Mouse (Mus musculus) ovary, adult 18-20 months (tissue): ENCODE results near the gene F8.
"Not testable (repeated sequence)": the region's sequence is repeated elsewhere in the genome, so short reads cannot be mapped to it uniquely, and the experiment has no call there.

Experiments
- DNase-seq: peaks from one replicate; pipeline ENCODE4 v3.0.0; 2022; ENCODE audit warnings: low spot score, mixed read lengths

The F8 gene

DNA sequence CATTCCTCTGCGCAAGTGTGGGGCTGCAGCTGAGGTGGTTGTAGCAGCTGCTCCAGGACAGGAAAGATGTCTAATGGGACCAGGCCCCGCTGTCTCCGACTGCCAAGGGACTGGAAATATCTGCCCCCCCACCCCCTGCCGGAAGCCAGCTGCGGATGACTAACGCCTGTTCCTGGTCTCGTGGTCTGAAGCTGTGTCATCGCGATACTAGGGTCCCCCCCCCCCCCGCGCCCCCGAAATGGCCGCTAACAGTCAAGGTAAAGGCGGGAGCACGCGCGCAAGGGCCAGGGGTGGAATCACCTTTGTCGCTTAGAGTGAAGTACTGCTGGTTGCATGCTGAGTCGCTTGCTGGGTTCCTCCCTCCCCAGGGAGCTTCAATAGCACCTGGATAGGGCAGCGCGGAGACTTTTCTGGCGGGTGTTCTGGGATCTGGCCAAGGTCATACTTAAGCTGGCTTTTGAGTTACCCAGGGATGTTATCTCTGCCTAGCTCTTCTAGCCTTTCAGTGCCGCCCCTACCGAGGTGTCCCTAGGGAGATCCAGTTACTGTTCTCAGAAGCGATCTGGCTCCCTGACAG, at the start of gene F8, which contains the start of gene Fundc2:
Gene F8, minus strand, starts transcription at position 421 of the 577 bp plus-strand sequence.
Gene Fundc2, plus strand, starts transcription at position 205 of the 577 bp plus-strand sequence.
- peak; percentile 35 for DNase-seq

DNA sequence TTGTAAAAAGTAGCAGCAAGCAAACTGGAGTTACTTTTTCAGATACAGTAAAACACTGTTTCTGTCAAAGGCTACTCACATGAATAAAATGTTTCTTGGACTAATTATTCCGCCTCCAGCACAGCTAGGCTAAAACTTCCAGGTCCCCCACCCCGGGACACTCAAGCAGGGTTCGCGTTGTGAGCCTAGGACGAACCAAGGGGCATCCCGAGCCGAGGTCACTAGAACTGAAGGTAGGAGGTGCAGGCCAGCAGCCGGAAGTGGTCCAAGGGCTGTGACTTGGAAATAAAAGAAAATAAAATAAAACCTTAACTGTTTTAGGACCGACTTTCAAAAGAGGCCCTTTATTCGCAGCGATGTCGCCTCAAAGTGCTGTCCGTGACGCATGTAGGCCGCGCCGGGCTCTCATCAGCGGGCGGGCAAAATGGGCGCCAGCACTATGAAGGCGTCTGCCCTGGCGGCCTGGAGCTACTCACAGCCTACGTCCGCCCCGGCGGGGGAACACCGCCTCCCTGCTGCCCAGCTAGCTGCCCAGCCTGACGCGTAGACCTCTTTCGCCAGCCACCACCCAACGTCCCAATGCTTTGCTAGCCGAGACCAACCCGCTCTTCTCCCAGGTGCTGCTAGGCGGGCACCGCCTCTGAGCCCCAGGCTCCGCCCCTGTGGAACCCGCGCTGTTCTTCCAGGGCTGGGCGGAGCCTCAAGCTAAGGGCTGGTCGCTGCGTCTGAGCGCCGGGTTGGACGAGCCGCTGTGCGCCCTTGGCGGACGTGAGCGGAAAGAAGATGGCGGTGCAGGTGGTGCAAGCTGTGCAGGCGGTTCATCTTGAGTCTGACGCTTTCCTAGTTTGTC, 33.7 kb upstream of the F8 start, which contains the start of the genes Cmc4, Mtcp1 and Brcc3:
Gene Cmc4, minus strand, starts transcription at position 649 of the 850 bp plus-strand sequence.
Gene Mtcp1, minus strand, starts transcription at position 653 of the 850 bp plus-strand sequence.
Gene Brcc3, plus strand, starts transcription at position 693 of the 850 bp plus-strand sequence.
- DNase-seq, result peak; percentile 87

- DNase-seq, result no peak
Measured at GRCm38 (mm10) chrX:75409711-75410110, 27.3 kb upstream of the F8 start.

GRCm38 (mm10) chrX:75403350-75403749, 20.9 kb upstream of the F8 start:
- DNase-seq, result no peak

GRCm38 (mm10) chrX:75402668-75403067, 20.3 kb upstream of the F8 start:
- DNase-seq, result no peak

GRCm38 (mm10) chrX:75399471-75399870, 17.1 kb upstream of the F8 start:
- DNase-seq, result no peak

- no peak for DNase-seq
Measured at GRCm38 (mm10) chrX:75381699-75382098, 716 bp downstream of the F8 start.

DNA sequence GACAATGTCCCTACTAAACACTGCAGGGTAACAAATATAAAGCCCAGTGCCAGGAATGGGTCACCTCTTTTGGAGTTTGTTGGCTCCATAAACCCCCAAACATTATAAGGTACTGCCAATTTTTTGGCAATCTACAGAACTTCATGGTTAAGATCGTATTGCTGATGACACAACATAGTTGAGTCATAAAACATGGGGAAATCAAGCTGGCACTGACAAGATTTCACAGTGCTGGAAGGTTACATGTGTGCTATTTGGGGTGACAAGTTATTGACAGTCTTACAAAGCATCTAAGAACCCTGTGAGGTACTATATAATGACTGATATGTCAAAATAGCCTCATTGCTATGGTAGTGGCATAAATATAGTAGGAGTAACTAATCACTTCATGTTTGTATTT, 1.2 kb downstream of the F8 start:
- no peak for DNase-seq

GRCm38 (mm10) chrX:75376815-75377214, 5.6 kb downstream of the F8 start:
- DNase-seq, result no peak

DNA sequence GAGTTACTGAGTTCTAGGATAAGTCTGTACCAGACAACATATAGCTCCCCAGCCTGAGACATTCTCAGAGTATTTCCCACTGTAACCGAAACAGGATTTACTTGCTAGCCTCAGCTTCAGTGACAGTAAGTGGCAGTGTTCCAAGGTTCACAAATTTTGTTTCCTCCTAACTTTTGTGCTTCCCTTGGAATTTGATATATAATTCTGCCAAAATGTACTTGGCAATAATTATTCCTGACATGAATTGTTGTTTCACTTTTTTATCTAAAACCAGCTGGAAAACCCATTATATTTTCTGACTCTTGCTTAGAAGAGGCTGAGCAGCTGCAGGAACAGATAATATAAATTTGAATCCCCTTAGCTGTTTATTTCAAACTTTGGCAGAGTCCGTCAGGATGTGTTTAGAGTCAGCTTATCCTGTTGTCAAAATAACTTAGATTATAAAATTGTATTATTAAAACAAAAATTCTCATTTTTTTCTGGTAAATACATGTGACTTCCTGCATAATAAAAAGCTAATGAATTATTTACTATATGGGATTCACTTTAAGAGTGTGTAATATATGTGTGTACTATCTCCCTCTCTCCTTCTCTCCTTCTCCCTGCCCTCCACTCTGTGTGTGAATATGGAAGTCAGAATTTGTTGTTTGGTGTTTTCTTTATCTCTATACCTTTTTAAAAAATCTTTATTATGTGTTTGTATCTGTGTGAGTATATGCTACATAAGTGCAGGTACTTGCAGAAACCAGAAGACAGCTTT, 9.6 kb downstream of the F8 start:
- DNase-seq, result no peak

GRCm38 (mm10) chrX:75370197-75370596, 12.2 kb downstream of the F8 start:
- peak; percentile 9 for DNase-seq

- no peak for DNase-seq
Measured at GRCm38 (mm10) chrX:75323556-75323955, 58.9 kb downstream of the F8 start.

DNA sequence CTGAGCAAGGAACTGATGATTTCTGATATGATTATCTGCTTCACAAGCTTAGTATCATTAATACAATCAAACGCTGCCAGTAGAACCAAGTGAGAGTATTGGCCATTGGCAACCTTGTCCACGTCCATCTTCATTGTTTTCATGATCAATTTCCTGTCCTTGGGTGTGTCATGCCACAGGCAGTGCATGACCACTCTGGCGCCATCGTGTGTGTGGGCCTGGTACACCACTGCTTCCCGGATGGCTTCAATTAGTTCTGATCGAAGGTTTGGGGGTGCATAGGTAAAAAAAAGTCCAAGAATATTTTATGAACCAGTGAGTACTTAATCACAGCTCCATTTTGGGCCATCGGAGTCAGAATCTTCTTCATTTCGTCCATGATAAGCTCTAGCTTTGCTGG, 110.7 kb downstream of the F8 start:
- no peak for DNase-seq

- DNase-seq, result not testable (repeated sequence)
Measured at GRCm38 (mm10) chrX:75233603-75234376, 148.6 kb downstream of the F8 start.

- DNase-seq, result no peak
Measured at GRCm38 (mm10) chrX:75231456-75231855, 151.0 kb downstream of the F8 start.

GRCm38 (mm10) chrX:75163670-75164069, 218.7 kb downstream of the F8 start, which contains the start of gene Smim9:
Gene Smim9 (minus strand): TSS chrX:75163770.
- DNase-seq, result no peak

DNA sequence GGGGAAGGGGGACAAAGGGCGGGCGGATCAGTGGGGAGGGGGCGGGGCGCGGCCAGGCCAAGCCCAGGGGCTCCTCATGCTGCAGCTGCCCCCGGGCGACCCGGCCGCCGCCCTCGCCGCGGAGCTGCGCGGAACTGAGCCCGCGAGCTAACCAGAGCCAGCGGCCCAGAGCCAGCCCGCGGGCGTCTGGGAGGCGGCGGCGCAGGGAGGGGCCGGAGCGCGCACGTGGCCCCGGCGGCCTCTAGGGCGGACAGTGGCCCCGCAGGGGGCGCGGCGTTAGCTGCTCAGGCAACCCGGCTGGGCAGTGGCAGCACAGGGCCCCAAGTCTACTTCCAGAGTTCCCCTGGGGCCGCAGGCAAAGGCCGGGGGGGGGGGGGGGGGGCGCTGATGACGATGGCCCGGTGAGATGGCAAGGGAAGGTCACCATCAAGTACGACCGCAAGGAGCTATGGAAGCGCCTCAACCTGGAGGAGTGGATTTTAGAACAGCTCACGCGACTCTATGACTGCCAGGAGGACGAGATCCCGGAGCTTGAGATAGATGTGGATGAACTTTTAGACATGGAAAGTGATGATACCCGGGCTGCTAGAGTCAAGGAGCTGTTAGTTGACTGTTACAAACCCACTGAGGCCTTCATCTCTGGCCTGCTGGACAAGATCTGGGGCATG, 226.7 kb downstream of the F8 start:
- DNase-seq, result peak; percentile 11

DNA sequence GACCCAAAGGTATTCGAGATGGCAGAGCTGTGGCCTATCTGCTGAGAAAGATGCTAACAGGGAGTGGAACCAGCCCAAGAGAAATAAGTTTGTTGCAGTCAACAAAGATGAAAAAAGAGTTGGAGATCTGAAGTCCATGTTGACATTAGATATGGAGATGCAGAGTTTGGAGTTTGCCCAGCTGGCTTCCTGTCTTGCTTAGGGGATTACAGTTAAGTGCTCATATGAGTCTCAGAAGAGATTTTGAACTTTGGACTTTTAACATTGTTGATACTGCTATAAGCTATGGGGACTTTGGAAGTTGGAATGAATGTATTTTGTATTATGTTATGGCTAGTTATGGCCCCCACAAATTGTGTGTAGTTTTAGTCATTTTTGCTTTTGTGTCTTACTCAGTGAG, 230.2 kb downstream of the F8 start:
- DNase-seq, result no peak

DNA sequence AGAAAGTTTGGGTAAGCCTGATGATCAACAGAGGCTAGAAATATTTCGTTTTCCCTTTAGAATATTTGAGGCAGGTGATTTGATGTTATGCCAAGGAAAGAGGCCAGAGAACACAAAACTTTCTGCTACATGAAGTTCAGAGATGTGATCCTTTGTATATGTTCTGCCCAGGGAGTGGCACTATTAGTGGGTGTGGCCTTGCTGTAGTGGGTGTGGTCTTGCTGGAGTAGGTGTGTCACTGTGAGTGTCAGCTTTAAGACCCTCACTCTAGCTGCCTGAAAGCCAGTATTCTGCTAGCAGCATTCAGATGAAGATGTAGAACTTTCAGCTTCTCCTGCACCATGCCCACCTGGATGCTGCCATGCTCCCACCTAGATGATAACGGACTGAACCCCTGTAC, 232.1 kb downstream of the F8 start:
- no peak for DNase-seq

DNA sequence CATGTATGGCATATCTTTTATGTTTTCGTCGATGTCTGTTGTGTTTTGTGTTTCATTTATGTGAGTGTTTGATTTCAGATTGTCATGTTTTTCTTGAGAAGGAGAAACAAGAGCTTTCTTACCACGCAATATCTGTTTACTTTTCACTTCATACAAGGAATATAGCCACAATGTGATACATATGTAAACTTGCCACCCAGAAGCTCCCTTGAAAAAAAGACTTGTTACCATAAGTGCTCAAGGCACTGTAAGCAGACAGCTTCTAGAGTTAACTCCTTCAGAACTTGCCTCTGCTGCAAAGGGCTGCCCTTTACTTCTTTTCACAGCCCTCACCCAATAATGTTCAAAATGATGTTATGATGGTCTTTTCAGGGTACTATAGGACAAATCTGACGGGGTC, 234.0 kb downstream of the F8 start:
- no peak for DNase-seq

DNA sequence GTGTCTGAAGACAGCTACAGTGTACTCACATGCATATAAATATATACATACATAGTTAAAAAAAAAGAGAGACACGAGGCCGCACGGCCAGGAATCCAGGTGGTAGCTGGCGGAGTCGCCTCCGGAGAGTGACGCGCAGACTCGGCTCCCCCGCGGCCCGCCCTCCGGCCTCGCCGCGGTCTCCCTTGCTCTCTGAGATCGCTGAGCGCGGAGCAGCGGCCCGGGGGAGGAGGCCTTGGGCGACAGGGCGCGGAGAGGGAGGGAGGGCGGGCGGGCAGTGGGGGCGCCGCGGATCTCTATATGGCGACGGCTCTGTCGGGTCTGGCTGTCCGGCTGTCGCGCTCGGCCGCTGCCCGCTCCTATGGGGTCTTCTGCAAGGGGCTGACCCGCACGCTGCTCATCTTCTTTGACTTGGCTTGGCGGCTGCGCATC, 239.3 kb downstream of the F8 start:
- DNase-seq, result peak; percentile 11
